Mouse (Mus musculus): Measurements from ENCODE around the gene Sh3bp5l. TPM values are rescaled to one million over a fixed set of nuclear protein-coding genes. Genes with fewer than 3 reads are reported as not detected.
"Not testable (repeated sequence)": the region's sequence is repeated elsewhere in the genome, so short reads cannot be mapped to it uniquely, and the experiment has no call there.

Sh3bp5l gene
- polyA plus RNA-seq, 1 experiment = 16.0 TPM

DNA sequence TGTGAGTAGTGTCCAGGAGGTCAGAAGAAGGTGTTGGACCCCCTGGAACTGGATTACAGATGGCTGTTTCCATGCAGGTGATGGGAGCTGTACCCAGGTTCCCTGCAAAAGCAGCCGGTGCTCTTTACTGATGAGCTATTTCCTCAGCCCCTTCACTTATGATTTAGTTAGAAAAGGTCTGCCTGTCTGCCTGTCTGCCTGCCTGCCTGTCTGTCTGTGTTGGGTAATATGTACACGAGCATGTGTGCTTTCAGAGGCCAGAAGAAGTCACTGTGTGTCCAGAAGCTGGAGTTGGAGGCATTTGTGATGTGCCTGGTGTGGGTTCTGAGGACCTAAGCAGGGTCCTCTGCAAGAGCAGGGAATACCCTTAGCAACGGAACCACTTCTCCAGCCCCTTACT is 23.2 kb downstream of the Sh3bp5l start:
- Histone ChIP-seq H3K4me3 (ENCODE audit: extremely low read depth, insufficient read depth, insufficient read length) (no peak overlapping the region), H3K27me3 (ENCODE audit: control insufficient read depth, insufficient read depth, low read length) (no peaks in the 10 kb centered on the region), H3K4me1 (ENCODE audit: control insufficient read depth, insufficient read depth, insufficient read length) (no peaks in the 10 kb centered on the region), H3K27ac (ENCODE audit: insufficient read depth, low read length) (no peak overlapping the region), H3K36me3 (ENCODE audit: control insufficient read depth, insufficient read depth, low read length) (no peaks in the 10 kb centered on the region)
- DNase-seq (ENCODE audit: low read depth in 1 of 2, low spot score in 2 of 2) = no peak
- 72% methylated on average over 3 of the region's 3 CpGs for WGBS
- TF ChIP-seq CTCF (IDR thresholded peaks at IDR 0.05; ENCODE audit: extremely low read depth, insufficient read depth, insufficient read length, insufficient replicate concordance) = no peak
- no peak for TF ChIP-seq POLR2A (IDR thresholded peaks at IDR 0.05; ENCODE audit: low read depth, low read length)

DNA sequence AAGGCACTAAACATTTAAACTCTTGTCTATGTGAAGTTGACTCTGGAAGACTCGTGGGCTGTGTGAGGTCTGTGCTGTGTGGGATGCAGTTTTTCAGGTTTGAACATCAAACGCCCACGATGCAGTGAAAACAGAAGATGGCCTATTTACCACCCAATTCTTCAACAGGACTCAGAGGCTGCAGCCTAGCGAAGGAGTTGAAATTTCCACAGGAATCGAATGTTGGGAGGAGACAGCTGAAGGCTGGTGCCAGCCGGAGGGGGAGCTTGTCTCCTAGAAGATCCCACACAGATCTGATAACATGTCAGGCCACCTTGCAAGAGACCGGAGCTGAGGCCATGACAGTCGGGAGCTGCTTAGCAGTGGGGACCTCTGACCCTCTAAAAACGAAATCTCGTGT is 24.0 kb downstream of the Sh3bp5l start:
- DNase-seq (ENCODE audit: low read depth in 1 of 2, low spot score in 2 of 2) = no peak
- H3K4me1 ChIP-seq (ENCODE audit: control insufficient read depth, insufficient read depth, insufficient read length) = no peaks in the 10 kb centered on the region
- H3K27me3 ChIP-seq (ENCODE audit: control insufficient read depth, insufficient read depth, low read length) = no peaks in the 10 kb centered on the region
- TF ChIP-seq CTCF (IDR thresholded peaks at IDR 0.05; ENCODE audit: extremely low read depth, insufficient read depth, insufficient read length, insufficient replicate concordance) (no peak), POLR2A (IDR thresholded peaks at IDR 0.05; ENCODE audit: low read depth, low read length) (no peak)
- H3K27ac ChIP-seq (ENCODE audit: insufficient read depth, low read length) = no peak overlapping the region
- H3K4me3 ChIP-seq (ENCODE audit: extremely low read depth, insufficient read depth, insufficient read length) = no peak overlapping the region
- 75% methylated on average over 10 of the region's 10 CpGs for WGBS
- no peaks in the 10 kb centered on the region for H3K36me3 ChIP-seq (ENCODE audit: control insufficient read depth, insufficient read depth, low read length)

DNA sequence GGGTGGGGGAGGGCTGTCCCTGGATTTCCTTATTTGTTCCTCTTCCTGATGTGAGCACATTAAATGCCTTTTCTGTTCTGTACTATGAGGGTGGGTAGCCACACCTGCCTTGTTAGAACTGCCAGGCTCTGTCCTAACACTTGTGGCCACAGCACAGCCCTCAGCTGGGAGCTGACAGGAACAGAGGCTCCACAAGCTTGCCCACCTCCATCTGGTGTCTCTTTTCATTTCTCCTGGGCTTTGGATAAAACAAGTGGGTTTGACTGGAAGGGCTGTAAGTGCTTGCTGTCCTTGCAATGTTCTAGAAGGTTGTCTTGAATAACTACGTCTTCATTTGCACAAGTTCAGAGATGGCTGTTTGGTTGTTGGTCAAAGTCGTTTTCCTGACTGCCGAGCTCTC is 24.4 kb downstream of the Sh3bp5l start:
- TF ChIP-seq CTCF (IDR thresholded peaks at IDR 0.05; ENCODE audit: extremely low read depth, insufficient read depth, insufficient read length, insufficient replicate concordance) (no peak), POLR2A (IDR thresholded peaks at IDR 0.05; ENCODE audit: low read depth, low read length) (no peak)
- no peaks in the 10 kb centered on the region for H3K4me1 ChIP-seq (ENCODE audit: control insufficient read depth, insufficient read depth, insufficient read length)
- H3K27me3 ChIP-seq (ENCODE audit: control insufficient read depth, insufficient read depth, low read length) = no peaks in the 10 kb centered on the region
- H3K4me3 ChIP-seq (ENCODE audit: extremely low read depth, insufficient read depth, insufficient read length) = no peak overlapping the region
- WGBS = 87% methylated on average over 3 of the region's 3 CpGs
- no peak for DNase-seq (ENCODE audit: low read depth in 1 of 2, low spot score in 2 of 2)
- no peak overlapping the region for H3K27ac ChIP-seq (ENCODE audit: insufficient read depth, low read length)
- H3K36me3 ChIP-seq (ENCODE audit: control insufficient read depth, insufficient read depth, low read length) = no peaks in the 10 kb centered on the region

DNA sequence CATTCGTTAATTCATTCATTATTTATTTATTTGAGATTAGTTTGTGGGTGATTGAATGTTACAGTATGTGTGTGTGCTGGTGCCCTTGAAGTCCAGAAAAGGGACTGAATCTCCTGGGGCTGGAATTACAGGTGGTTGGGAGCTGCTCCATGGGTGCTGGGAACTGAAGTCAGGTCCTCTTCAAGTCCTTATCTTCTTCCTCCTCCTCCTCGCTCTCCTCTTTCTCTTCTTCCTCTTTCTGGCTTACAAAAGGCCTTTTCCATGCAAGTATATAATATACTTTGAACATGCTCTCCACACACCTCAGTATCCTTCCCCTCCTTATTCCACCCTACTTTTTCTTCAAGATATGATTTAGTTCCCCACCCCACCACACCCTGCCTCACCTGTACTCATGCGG is 26.5 kb downstream of the Sh3bp5l start:
- H3K4me3 ChIP-seq (ENCODE audit: extremely low read depth, insufficient read depth, insufficient read length) = no peak overlapping the region
- 83% methylated on average over 3 of the region's 3 CpGs for WGBS
- H3K4me1 ChIP-seq (ENCODE audit: control insufficient read depth, insufficient read depth, insufficient read length) = no peaks in the 10 kb centered on the region
- no peaks in the 10 kb centered on the region for H3K36me3 ChIP-seq (ENCODE audit: control insufficient read depth, insufficient read depth, low read length)
- TF ChIP-seq CTCF (IDR thresholded peaks at IDR 0.05; ENCODE audit: extremely low read depth, insufficient read depth, insufficient read length, insufficient replicate concordance) = no peak
- no peak for TF ChIP-seq POLR2A (IDR thresholded peaks at IDR 0.05; ENCODE audit: low read depth, low read length)
- H3K27me3 ChIP-seq (ENCODE audit: control insufficient read depth, insufficient read depth, low read length) = no peaks in the 10 kb centered on the region
- no peak for DNase-seq (ENCODE audit: low read depth in 1 of 2, low spot score in 2 of 2)
- H3K27ac ChIP-seq (ENCODE audit: insufficient read depth, low read length) = no peak overlapping the region

DNA sequence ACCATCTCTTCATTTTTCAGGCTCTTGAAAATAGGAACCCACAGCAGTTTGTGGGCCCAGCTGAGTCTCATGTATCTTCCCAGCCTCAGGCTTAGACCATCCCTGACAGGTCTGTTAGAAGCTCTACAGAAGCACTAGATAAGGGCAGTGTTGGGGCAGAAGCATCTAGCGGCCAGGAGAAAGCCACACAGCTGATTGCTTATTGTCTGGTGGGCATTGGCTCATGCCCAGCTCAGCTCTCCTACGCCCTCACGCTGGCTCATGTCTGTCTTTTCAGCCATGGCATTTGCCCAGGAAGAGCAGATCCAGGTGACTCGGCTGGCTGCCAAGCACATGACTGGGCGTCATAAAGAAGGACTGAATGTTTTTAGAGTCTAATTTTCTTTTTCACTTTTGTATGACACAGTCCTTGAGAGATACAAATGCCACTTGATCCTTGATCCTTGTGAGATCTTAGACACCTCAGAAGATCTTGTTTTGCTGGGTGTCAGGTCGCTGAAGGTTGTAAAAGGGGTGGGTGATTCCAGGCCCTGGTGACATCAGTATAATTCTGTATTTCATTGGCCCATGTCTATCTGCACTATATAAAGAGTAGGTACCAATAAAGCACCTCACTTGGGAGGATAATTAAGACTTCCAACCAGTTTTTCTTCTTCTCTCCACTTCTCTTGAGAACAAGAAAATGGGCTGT is 27.5 kb downstream of the Sh3bp5l start:
- H3K4me1 ChIP-seq (ENCODE audit: control insufficient read depth, insufficient read depth, insufficient read length) = no peaks in the 10 kb centered on the region
- H3K36me3 ChIP-seq (ENCODE audit: control insufficient read depth, insufficient read depth, low read length) = no peaks in the 10 kb centered on the region
- no peaks in the 10 kb centered on the region for H3K27me3 ChIP-seq (ENCODE audit: control insufficient read depth, insufficient read depth, low read length)
- H3K4me3 ChIP-seq (ENCODE audit: extremely low read depth, insufficient read depth, insufficient read length) = no peak overlapping the region
- DNase-seq (ENCODE audit: low read depth in 1 of 2, low spot score in 2 of 2) = no peak
- H3K27ac ChIP-seq (ENCODE audit: insufficient read depth, low read length) = no peak overlapping the region
- TF ChIP-seq POLR2A (IDR thresholded peaks at IDR 0.05; ENCODE audit: low read depth, low read length) (no peak), CTCF (IDR thresholded peaks at IDR 0.05; ENCODE audit: extremely low read depth, insufficient read depth, insufficient read length, insufficient replicate concordance) (no peak)
- 66% methylated on average over 6 of the region's 6 CpGs for WGBS

DNA sequence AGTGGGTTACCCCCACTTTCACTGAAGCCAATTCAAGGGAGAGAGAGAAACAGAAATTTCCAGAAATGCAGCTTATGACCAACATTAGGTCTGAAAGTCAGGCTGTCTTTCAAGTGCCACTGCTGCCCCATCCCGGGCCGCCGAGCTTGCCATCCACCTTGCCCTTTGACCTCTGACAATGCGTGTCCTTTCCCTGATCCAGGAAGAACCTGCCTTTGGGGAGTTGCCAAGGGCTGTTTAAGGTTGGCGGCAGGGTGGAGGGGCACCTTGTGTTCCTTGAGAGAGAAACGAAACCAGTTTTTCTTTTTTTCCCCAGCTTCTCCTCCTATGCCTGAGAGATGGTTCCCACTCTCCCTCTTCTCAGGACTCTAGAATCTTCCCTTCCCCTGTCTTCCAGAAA is 32.0 kb downstream of the Sh3bp5l start:
- H3K36me3 ChIP-seq (ENCODE audit: control insufficient read depth, insufficient read depth, low read length); H3K4me1 ChIP-seq (ENCODE audit: control insufficient read depth, insufficient read depth, insufficient read length); DNase-seq (ENCODE audit: low read depth in 1 of 2, low spot score in 2 of 2); H3K27me3 ChIP-seq (ENCODE audit: control insufficient read depth, insufficient read depth, low read length); H3K27ac ChIP-seq (ENCODE audit: insufficient read depth, low read length); H3K4me3 ChIP-seq (ENCODE audit: extremely low read depth, insufficient read depth, insufficient read length): not testable (repeated sequence)
- no CpG with 5 or more reads among the region's 6 CpGs for WGBS

DNA sequence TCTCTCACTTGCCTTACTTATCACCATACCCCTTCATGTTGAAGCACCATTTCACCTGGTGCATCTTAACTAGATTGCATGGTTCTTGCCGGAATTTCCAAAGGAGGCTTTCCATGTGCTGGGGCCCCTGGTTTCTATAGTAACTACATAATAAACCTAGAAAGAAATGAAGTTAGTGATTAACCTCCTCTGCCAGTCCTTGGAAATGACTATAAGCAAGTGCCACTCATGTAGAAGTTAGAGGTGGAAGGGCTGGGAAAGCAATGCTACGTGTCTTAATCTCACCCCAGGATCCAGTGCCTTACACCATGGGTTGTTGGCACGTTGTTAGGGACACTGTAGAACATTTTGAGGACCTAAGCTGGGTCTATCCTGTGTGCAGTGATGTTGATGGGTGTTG is 33.9 kb downstream of the Sh3bp5l start:
- Histone ChIP-seq H3K27ac (ENCODE audit: insufficient read depth, low read length) (no peak overlapping the region), H3K4me1 (ENCODE audit: control insufficient read depth, insufficient read depth, insufficient read length) (no peaks in the 10 kb centered on the region), H3K27me3 (ENCODE audit: control insufficient read depth, insufficient read depth, low read length) (no peaks in the 10 kb centered on the region), H3K36me3 (ENCODE audit: control insufficient read depth, insufficient read depth, low read length) (no peaks in the 10 kb centered on the region), H3K4me3 (ENCODE audit: extremely low read depth, insufficient read depth, insufficient read length) (no peak overlapping the region)
- WGBS = 78% methylated on average over 3 of the region's 3 CpGs
- TF ChIP-seq POLR2A (IDR thresholded peaks at IDR 0.05; ENCODE audit: low read depth, low read length) = no peak
- TF ChIP-seq CTCF (IDR thresholded peaks at IDR 0.05; ENCODE audit: extremely low read depth, insufficient read depth, insufficient read length, insufficient replicate concordance) = no peak
- no peak for DNase-seq (ENCODE audit: low read depth in 1 of 2, low spot score in 2 of 2)

DNA sequence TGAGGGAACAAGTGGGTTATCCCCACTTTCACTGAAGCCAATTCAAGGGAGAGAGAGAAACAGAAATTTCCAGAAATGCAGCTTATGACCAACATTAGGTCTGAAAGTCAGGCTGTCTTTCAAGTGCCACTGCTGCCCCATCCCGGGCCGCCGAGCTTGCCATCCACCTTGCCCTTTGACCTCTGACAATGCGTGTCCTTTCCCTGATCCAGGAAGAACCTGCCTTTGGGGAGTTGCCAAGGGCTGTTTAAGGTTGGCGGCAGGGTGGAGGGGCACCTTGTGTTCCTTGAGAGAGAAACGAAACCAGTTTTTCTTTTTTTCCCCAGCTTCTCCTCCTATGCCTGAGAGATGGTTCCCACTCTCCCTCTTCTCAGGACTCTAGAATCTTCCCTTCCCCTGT is 35.7 kb downstream of the Sh3bp5l start:
- not testable (repeated sequence) for H3K27me3 ChIP-seq (ENCODE audit: control insufficient read depth, insufficient read depth, low read length); H3K4me1 ChIP-seq (ENCODE audit: control insufficient read depth, insufficient read depth, insufficient read length); H3K27ac ChIP-seq (ENCODE audit: insufficient read depth, low read length); DNase-seq (ENCODE audit: low read depth in 1 of 2, low spot score in 2 of 2); H3K4me3 ChIP-seq (ENCODE audit: extremely low read depth, insufficient read depth, insufficient read length); H3K36me3 ChIP-seq (ENCODE audit: control insufficient read depth, insufficient read depth, low read length)
- WGBS = no CpG with 5 or more reads among the region's 6 CpGs

Data from spleen, adult 2 months (tissue).